Mouse (Mus musculus): Measurements from ENCODE around the gene Olfr1426.
"Not testable (repeated sequence)": the region's sequence is repeated elsewhere in the genome, so short reads cannot be mapped to it uniquely, and the experiment has no call there.

Gene Olfr1426

GRCm38 (mm10) chr19:12091913-12092312, at the start of gene Olfr1426:
Olfr1426 (minus strand) TSS chr19:12092013.
- in situ Hi-C loops (cut with MboI, MseI) = no loop called here

GRCm38 (mm10) chr19:12134289-12134688, 42.5 kb upstream of the Olfr1426 start:
- in situ Hi-C loops (cut with MboI, MseI) = loop anchor here (5.0 kb wide), 1 partner anchor 288 kb away; no protein-coding TSS in a partner anchor

GRCm38 (mm10) chr19:12123103-12123502, 31.3 kb upstream of the Olfr1426 start, which contains the start of gene Olfr76:
Olfr76 (minus strand) TSS chr19:12123203.
- in situ Hi-C loops (cut with MboI, MseI) = no loop called here

GRCm38 (mm10) chr19:12116464-12116863, 24.7 kb upstream of the Olfr1426 start:
- in situ Hi-C loops (cut with MboI, MseI) = no loop called here

- in situ Hi-C loops (cut with MboI, MseI) = no loop called here
Measured at GRCm38 (mm10) chr19:12115797-12116196, 24.0 kb upstream of the Olfr1426 start, which contains the start of gene Olfr1428. Olfr1428 (minus strand) TSS chr19:12115897.

GRCm38 (mm10) chr19:12113807-12114206, 22.0 kb upstream of the Olfr1426 start:
- in situ Hi-C loops (cut with MboI, MseI) = no loop called here

- in situ Hi-C loops (cut with MboI, MseI) = no loop called here
Measured at GRCm38 (mm10) chr19:12104541-12104940, 12.7 kb upstream of the Olfr1426 start.

- in situ Hi-C loops (cut with MboI, MseI) = no loop called here
Measured at GRCm38 (mm10) chr19:12103234-12103633, 11.4 kb upstream of the Olfr1426 start, which contains the start of gene Olfr1427. Olfr1427 (minus strand) TSS chr19:12103334.

GRCm38 (mm10) chr19:12077631-12078030, 14.2 kb downstream of the Olfr1426 start, which contains the start of gene Olfr1425:
Olfr1425 (minus strand) TSS chr19:12077731.
- in situ Hi-C loops (cut with MboI, MseI) = not testable (repeated sequence)

GRCm38 (mm10) chr19:12069546-12069945, 22.3 kb downstream of the Olfr1426 start:
- in situ Hi-C loops (cut with MboI, MseI) = not testable (repeated sequence)

GRCm38 (mm10) chr19:12067806-12068205, 24.0 kb downstream of the Olfr1426 start:
- in situ Hi-C loops (cut with MboI, MseI) = not testable (repeated sequence)

- in situ Hi-C loops (cut with MboI, MseI) = not testable (repeated sequence)
Measured at GRCm38 (mm10) chr19:12062582-12062981, 29.2 kb downstream of the Olfr1426 start, which contains the start of gene Olfr1424. Olfr1424 (minus strand) TSS chr19:12062682.

GRCm38 (mm10) chr19:12043163-12043562, 48.6 kb downstream of the Olfr1426 start:
- in situ Hi-C loops (cut with MboI, MseI) = no loop called here

- in situ Hi-C loops (cut with MboI, MseI) = no loop called here
Measured at GRCm38 (mm10) chr19:12041217-12041616, 50.6 kb downstream of the Olfr1426 start, which contains the start of gene Olfr1423. Olfr1423 (minus strand) TSS chr19:12041317.

- in situ Hi-C loops (cut with MboI, MseI) = no loop called here
Measured at GRCm38 (mm10) chr19:12037727-12038126, 54.1 kb downstream of the Olfr1426 start.

Data from T-helper 2 cell (primary cell).